Mouse (Mus musculus): Measurements from ENCODE around the gene Pdcd2. TPM values are rescaled to one million over a fixed set of nuclear protein-coding genes. Genes with fewer than 3 reads are reported as not detected.
A peak's percentile ranks its signal among the peaks of the same experiment; 100 is the strongest.

Pdcd2 gene
- polyA plus RNA-seq (2014; fragmentation: Nextera tagmentation; extraction: Ambion mirVana), result 54.2 and 54.5 TPM in 2 replicates

DNA sequence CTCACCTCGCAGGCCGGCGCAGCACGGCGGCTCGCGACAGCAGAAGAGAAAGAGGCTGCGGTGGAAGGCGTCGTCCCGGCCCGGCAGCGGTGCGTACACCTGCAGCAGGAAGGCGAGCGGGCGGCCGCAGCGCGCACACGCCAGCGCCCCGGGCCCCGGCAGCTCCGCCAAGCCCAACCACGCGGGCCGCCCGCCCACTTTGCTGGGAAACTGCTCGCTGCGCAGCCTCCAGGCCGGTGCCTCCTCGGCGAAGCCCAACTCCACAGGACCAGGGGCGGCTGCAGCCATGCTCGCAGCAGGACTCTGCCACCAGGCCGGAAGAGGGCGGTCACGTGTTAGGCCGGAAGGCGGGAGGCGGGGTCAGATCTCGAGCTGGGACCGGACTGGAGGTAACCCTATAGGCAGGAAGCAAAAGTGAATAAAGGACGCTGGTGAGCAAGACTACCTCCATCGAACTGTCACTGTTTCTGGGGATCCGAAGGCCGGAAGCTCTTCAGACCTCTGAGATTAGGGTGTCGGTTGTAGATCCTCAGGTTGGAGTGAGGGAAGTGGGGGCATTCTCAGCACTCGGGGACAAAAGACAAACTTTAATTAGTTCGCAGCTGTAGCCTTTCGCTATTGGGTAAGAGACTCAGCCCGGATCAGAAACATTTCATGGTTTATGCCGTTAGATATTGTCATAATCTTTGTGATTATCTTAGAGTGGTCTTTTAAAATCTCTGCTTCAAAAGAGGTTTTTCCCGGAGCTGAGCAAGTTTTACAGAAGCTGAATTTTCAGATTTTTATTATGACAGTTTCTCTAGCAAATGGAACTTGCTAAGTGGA is at the start of gene Pdcd2:
Gene Pdcd2 (minus strand): TSS at position 316 of the 825 bp plus-strand sequence.
- Histone ChIP-seq H3K4me2 (replicated peaks; ENCODE audit: low read depth, low read length) (peak within 1 kb of the TSS; percentile 72), H3K4me3 (ENCODE audit: low read length) (peak within 1 kb of the TSS; percentile 84), H3K27ac (ENCODE audit: low read depth, low read length) (peak within 1 kb of the TSS; percentile 77), H3K36me3 (ENCODE audit: control insufficient read depth, insufficient read depth, low read length) (peaks cover 28% of the 10 kb centered on the region; the same call in 1 of the 2 replicates), H3K4me1 (ENCODE audit: control insufficient read depth, insufficient read depth, low read length) (no peaks in the 10 kb centered on the region; the same call in 1 of the 2 replicates), H3K9ac (ENCODE audit: low read depth, low read length) (peak within 1 kb of the TSS; percentile 83), H3K27me3 (ENCODE audit: control insufficient read depth, insufficient read depth, low read length) (no peaks in the 10 kb centered on the region), H3K9me3 (ENCODE audit: control insufficient read depth, low read length) (no peaks in the 10 kb centered on the region)
- peak; percentile 99 for ATAC-seq (ENCODE audit: low FRiP score, low TSS enrichment)
- 1% methylated on average over 53 of the region's 55 CpGs for WGBS

DNA sequence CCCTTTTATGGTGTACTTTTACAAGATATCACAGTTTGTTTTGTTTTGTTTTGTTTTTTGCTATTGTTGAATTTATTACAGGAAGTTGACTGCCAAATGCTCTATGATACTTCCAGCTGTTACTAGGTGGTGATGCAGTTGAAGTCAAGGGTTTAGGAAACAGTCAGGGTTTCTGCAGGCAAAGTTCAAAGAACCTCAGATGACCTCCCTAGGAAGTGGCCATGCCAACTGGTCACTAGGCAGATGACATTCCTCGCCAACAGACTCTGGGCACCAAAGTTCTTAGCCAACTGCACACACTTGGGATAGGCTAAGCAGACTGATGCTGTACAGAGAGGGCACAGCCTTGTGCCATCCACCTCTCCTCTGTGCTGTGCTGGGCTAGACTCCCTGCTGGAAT is 48.0 kb upstream of the Pdcd2 start:
- H3K27ac ChIP-seq (ENCODE audit: low read depth, low read length), result no peak overlapping the region
- H3K36me3 ChIP-seq (ENCODE audit: control insufficient read depth, insufficient read depth, low read length), result no peaks in the 10 kb centered on the region
- no peaks in the 10 kb centered on the region for H3K4me1 ChIP-seq (ENCODE audit: control insufficient read depth, insufficient read depth, low read length)
- WGBS, result 60% methylated on average over 1 of the region's 1 CpGs
- no peak overlapping the region for H3K4me2 ChIP-seq (replicated peaks; ENCODE audit: low read depth, low read length)
- H3K27me3 ChIP-seq (ENCODE audit: control insufficient read depth, insufficient read depth, low read length), result 0 out of 2 replicates have a peak, but pooled peaks cover 2% of the 10 kb centered on the region
- H3K9ac ChIP-seq (ENCODE audit: low read depth, low read length), result no peak overlapping the region
- ATAC-seq (ENCODE audit: low FRiP score, low TSS enrichment), result no peak
- no peaks in the 10 kb centered on the region for H3K9me3 ChIP-seq (ENCODE audit: control insufficient read depth, low read length)
- H3K4me3 ChIP-seq (ENCODE audit: low read length), result no peak overlapping the region

DNA sequence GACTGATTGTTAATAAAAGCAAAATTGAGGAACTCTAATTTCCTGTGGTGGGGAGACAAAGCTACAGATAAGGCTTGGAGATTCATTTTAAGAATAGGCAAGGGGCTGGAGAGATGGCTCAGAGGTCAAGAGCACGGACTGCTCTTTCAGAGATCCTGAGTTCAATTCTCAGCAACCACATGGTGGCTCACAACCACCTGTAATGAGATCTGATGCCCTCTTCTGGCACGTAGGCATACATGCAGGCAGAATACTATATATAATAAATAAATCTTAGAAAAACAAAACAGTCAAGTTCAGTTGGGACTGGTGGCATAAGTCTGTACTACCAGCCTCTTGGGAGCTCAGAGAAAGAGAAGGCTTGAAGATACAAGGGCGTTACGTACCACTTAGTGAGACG is 39.8 kb upstream of the Pdcd2 start:
- WGBS, result 81% methylated on average over 5 of the region's 5 CpGs
- no peak for ATAC-seq (ENCODE audit: low FRiP score, low TSS enrichment)
- no peak overlapping the region for H3K4me2 ChIP-seq (replicated peaks; ENCODE audit: low read depth, low read length)

DNA sequence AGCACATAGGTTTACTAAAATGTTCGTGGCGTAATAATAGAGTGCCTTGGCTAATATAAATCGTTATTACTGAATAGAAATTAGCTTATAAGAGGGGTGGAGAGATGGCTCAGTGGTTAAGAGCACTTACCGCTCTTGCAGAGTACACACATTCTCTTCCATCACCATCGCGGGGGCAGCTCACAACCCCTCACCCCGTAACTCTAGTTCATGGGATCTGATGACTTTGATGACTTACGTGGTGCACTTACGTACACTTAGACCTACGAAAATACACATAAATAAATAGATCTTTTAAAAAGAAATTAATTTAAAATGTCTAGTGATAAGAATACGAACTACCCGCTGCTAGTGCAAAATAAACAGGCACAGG is 37.8 kb upstream of the Pdcd2 start:
- no peaks in the 10 kb centered on the region for H3K27me3 ChIP-seq (ENCODE audit: control insufficient read depth, insufficient read depth, low read length)
- no peak overlapping the region for H3K27ac ChIP-seq (ENCODE audit: low read depth, low read length)
- no peak for ATAC-seq (ENCODE audit: low FRiP score, low TSS enrichment)
- H3K4me2 ChIP-seq (replicated peaks; ENCODE audit: low read depth, low read length), result peak overlapping the region; percentile 53
- H3K4me3 ChIP-seq (ENCODE audit: low read length), result peak overlapping the region; percentile 55
- no peak overlapping the region; the same call in 1 of the 2 replicates for H3K9ac ChIP-seq (ENCODE audit: low read depth, low read length)
- no peaks in the 10 kb centered on the region for H3K36me3 ChIP-seq (ENCODE audit: control insufficient read depth, insufficient read depth, low read length)
- H3K4me1 ChIP-seq (ENCODE audit: control insufficient read depth, insufficient read depth, low read length), result 0 out of 2 replicates have a peak, but pooled peaks cover 3% of the 10 kb centered on the region
- H3K9me3 ChIP-seq (ENCODE audit: control insufficient read depth, low read length), result no peaks in the 10 kb centered on the region
- 42% methylated on average over 12 of the region's 12 CpGs for WGBS

More for the DNA sequence above, 39.8 kb upstream of the Pdcd2 start:
- Histone ChIP-seq H3K9ac (ENCODE audit: low read depth, low read length) (no peak overlapping the region), H3K4me3 (ENCODE audit: low read length) (no peak overlapping the region), H3K36me3 (ENCODE audit: control insufficient read depth, insufficient read depth, low read length) (no peaks in the 10 kb centered on the region), H3K9me3 (ENCODE audit: control insufficient read depth, low read length) (no peaks in the 10 kb centered on the region), H3K27me3 (ENCODE audit: control insufficient read depth, insufficient read depth, low read length) (no peaks in the 10 kb centered on the region), H3K4me1 (ENCODE audit: control insufficient read depth, insufficient read depth, low read length) (0 out of 2 replicates have a peak, but pooled peaks cover 3% of the 10 kb centered on the region), H3K27ac (ENCODE audit: low read depth, low read length) (no peak overlapping the region)

DNA sequence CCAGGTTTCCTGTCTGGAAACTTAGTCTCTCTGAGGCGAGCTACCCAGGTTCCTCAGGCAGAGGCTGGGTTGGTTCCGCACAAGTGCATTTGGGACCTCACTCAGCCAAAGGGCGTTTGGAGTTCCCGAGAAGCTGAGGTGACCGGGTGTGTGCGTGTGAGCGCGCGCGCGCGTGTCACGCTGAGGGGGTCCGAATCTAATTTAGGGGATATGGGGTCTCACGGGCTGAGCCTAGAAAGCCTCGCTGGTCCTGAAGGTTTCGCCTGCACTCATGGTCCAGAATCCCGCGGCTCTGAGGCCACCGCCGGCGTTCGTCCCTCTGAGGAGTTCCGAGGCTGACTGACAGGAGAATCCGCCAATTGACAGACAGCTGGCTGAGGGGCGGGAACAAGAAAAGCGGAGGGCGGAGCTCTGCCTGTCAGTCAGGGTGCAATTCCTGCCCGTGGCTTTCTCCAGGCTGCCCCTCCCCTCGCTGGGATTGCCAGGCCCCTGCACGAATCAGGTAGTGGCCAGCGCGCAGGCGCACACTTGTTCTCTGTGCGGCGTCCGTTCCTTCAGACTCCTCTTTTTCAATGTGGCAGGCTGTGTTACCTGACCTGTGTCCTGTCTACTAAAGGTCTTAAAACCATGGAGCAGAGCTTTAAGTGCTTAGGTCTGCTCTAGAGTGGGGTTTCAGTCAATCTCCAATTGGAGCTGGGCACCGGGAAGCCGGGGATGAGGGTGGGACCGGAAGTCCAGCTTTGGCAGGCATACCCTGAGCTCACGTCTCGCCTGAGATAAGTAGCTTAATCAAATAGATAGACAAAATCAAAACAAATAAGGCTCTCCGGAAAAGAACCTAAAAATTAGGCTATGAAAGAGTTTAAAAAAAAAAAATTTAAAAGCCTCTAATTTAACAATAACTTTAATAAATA is 37.2 kb upstream of the Pdcd2 start, which contains the start of gene Prdm9:
Gene Prdm9 (minus strand): TSS at position 341 of the 914 bp plus-strand sequence.
- Histone ChIP-seq H3K27me3 (ENCODE audit: control insufficient read depth, insufficient read depth, low read length) (no peaks in the 10 kb centered on the region), H3K36me3 (ENCODE audit: control insufficient read depth, insufficient read depth, low read length) (no peaks in the 10 kb centered on the region), H3K9ac (ENCODE audit: low read depth, low read length) (peak within 1 kb of the TSS; percentile 63), H3K4me1 (ENCODE audit: control insufficient read depth, insufficient read depth, low read length) (0 out of 2 replicates have a peak, but pooled peaks cover 3% of the 10 kb centered on the region), H3K9me3 (ENCODE audit: control insufficient read depth, low read length) (no peaks in the 10 kb centered on the region), H3K4me2 (replicated peaks; ENCODE audit: low read depth, low read length) (peak within 1 kb of the TSS; percentile 54), H3K4me3 (ENCODE audit: low read length) (peak within 1 kb of the TSS; percentile 55), H3K27ac (ENCODE audit: low read depth, low read length) (peak within 1 kb of the TSS; percentile 92)
- ATAC-seq (ENCODE audit: low FRiP score, low TSS enrichment), result peak; percentile 99
- under 1% methylated on average over 43 of the region's 43 CpGs for WGBS

DNA sequence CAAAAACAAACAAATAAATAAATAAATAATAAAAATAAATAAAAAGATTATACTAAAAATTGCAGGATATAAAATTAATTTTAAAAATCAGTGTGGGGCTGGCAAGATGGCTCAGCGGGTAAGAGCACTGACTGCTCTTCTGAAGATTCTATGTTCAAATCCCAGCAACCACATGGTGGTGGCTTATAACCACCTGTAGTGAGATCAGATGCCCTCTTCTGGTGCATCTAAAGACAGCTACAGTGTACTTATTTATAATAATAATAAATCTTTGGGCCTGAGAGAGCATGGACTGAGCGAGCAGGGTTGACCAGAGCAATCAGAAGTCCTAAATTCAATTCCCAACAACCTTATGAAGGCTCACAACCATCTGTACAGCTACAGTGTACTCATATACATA is 32.8 kb upstream of the Pdcd2 start:
- Histone ChIP-seq H3K9me3 (ENCODE audit: control insufficient read depth, low read length) (no peaks in the 10 kb centered on the region), H3K4me2 (replicated peaks; ENCODE audit: low read depth, low read length) (no peak overlapping the region), H3K4me1 (ENCODE audit: control insufficient read depth, insufficient read depth, low read length) (0 out of 2 replicates have a peak, but pooled peaks cover 3% of the 10 kb centered on the region), H3K36me3 (ENCODE audit: control insufficient read depth, insufficient read depth, low read length) (no peaks in the 10 kb centered on the region), H3K4me3 (ENCODE audit: low read length) (no peak overlapping the region), H3K27me3 (ENCODE audit: control insufficient read depth, insufficient read depth, low read length) (no peaks in the 10 kb centered on the region), H3K9ac (ENCODE audit: low read depth, low read length) (no peak overlapping the region), H3K27ac (ENCODE audit: low read depth, low read length) (no peak overlapping the region)
- ATAC-seq (ENCODE audit: low FRiP score, low TSS enrichment), result no peak
- 84% methylated on average over 2 of the region's 2 CpGs for WGBS

DNA sequence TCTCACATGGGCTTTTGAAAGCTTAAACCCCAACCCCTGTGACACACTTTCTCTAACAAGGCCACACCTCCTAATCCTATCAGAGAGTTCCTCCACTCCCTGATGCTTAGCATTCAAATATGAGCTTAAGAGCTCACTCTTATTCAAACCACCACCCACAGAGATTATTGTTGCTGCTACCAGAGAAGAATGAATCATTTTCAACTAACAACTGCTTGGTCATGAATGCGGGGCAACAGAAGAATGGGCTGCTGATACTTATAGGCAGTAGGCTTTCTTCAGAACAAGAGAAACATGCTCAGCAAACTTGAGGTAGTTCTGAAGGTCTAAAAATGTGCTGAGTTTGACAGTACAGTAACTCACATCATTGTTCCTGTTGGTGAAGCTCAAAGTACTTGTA is 22.6 kb upstream of the Pdcd2 start:
- H3K27ac ChIP-seq (ENCODE audit: low read depth, low read length), result no peak overlapping the region
- no peak overlapping the region for H3K4me2 ChIP-seq (replicated peaks; ENCODE audit: low read depth, low read length)
- no peak for ATAC-seq (ENCODE audit: low FRiP score, low TSS enrichment)
- H3K4me3 ChIP-seq (ENCODE audit: low read length), result no peak overlapping the region
- H3K36me3 ChIP-seq (ENCODE audit: control insufficient read depth, insufficient read depth, low read length), result no peaks in the 10 kb centered on the region
- no peaks in the 10 kb centered on the region for H3K4me1 ChIP-seq (ENCODE audit: control insufficient read depth, insufficient read depth, low read length)
- no peaks in the 10 kb centered on the region for H3K27me3 ChIP-seq (ENCODE audit: control insufficient read depth, insufficient read depth, low read length)
- 49% methylated on average over 1 of the region's 1 CpGs for WGBS
- no peak overlapping the region for H3K9ac ChIP-seq (ENCODE audit: low read depth, low read length)
- H3K9me3 ChIP-seq (ENCODE audit: control insufficient read depth, low read length), result no peaks in the 10 kb centered on the region

DNA sequence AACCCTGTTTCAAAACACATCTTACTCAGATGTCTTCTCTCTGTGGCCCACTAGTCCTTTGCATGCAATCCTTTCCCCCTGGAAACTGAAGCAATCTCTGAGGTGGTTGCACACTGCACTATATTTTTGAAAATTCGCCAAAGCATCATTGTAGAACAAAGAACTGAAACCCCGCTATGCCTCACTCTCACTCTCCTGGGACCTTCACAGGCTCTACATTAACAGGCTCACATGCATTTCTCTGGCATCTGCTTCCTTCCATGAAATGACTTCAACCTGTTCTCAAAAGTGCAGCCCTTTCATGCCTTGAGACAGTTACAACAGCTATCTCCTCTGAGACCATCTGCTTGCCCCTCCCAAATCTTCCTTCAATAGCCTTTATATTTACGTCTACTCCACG is 19.3 kb upstream of the Pdcd2 start:
- H3K4me3 ChIP-seq (ENCODE audit: low read length), result no peak overlapping the region
- no peak overlapping the region for H3K27ac ChIP-seq (ENCODE audit: low read depth, low read length)
- H3K4me2 ChIP-seq (replicated peaks; ENCODE audit: low read depth, low read length), result no peak overlapping the region
- ATAC-seq (ENCODE audit: low FRiP score, low TSS enrichment), result no peak
- no peaks in the 10 kb centered on the region for H3K27me3 ChIP-seq (ENCODE audit: control insufficient read depth, insufficient read depth, low read length)
- no peak overlapping the region for H3K9ac ChIP-seq (ENCODE audit: low read depth, low read length)
- no peaks in the 10 kb centered on the region for H3K9me3 ChIP-seq (ENCODE audit: control insufficient read depth, low read length)
- no peaks in the 10 kb centered on the region for H3K4me1 ChIP-seq (ENCODE audit: control insufficient read depth, insufficient read depth, low read length)
- 72% methylated on average over 4 of the region's 4 CpGs for WGBS
- no peaks in the 10 kb centered on the region for H3K36me3 ChIP-seq (ENCODE audit: control insufficient read depth, insufficient read depth, low read length)

Measured in kidney, embryonic 14.5 days (tissue).